28 mouse cellular contexts compared by ENCODE assay signal in genomic region chr16:38774964-38775746, GRCm38 (mm10). TPM values are rescaled to one million over a fixed set of nuclear protein-coding genes. Genes with fewer than 3 reads are reported as not detected.
DNase-seq lines count a peak whose midpoint lies in the region; ATAC-seq and TF ChIP-seq lines count a peak whose summit lies in the region.
"Had no signal": no experiment of that assay in that cellular context is flagged by ENCODE, and none has a peak within 500 bp of the region (broad histone marks: within the 10 kb centered on the region; RNA-seq: fewer than 3 reads in every experiment).

No protein-coding gene starts in this region.

- no peak overlapping the region for H3K4me3 ChIP-seq in kidney, postnatal 0 days (replicated peaks; ENCODE audit: low read depth, low read length)
- H3K4me3 ChIP-seq in kidney, embryonic 14.5 days (ENCODE audit: low read length) = no peak overlapping the region
- H3K4me3 ChIP-seq in lung, embryonic 14.5 days (ENCODE audit: low read depth, low read length) = no peak overlapping the region
- H3K4me3 ChIP-seq in left cerebral cortex, adult 2 months = no peak overlapping the region
- H3K4me3 ChIP-seq: embryonic facial prominence, embryonic 15.5 days; erythroblast, embryonic 14.5 days; forebrain, embryonic 10.5 days; gastrocnemius, adult 2 months; heart, embryonic 13.5 days had no signal

- no peak overlapping the region for H3K9ac ChIP-seq in kidney, postnatal 0 days (ENCODE audit: low read depth, low read length)
- H3K9ac ChIP-seq in kidney, embryonic 14.5 days (ENCODE audit: low read depth, low read length) = no peak overlapping the region
- no peak overlapping the region for H3K9ac ChIP-seq in lung, embryonic 14.5 days
- H3K9ac ChIP-seq: embryonic facial prominence, embryonic 15.5 days; heart, embryonic 13.5 days had no signal

- H3K27me3 ChIP-seq in kidney, postnatal 0 days (ENCODE audit: insufficient read depth, low read length) = no peaks in the 10 kb centered on the region
- no peaks in the 10 kb centered on the region for H3K27me3 ChIP-seq in kidney, embryonic 14.5 days (ENCODE audit: control insufficient read depth, insufficient read depth, low read length)
- no peaks in the 10 kb centered on the region for H3K27me3 ChIP-seq in lung, embryonic 14.5 days (ENCODE audit: insufficient read depth, low read length)
- H3K27me3 ChIP-seq: embryonic facial prominence, embryonic 15.5 days; heart, embryonic 13.5 days had no signal

- TF ChIP-seq CTCF in kidney, postnatal 0 days (IDR thresholded peaks at IDR 0.05; ENCODE audit: low read depth) = no peak
- TF ChIP-seq CTCF in lung, embryonic 14.5 days (IDR thresholded peaks at IDR 0.05; ENCODE audit: low read depth) = no peak
- no peak for TF ChIP-seq CTCF in left cerebral cortex, adult 2 months (IDR thresholded peaks at IDR 0.05)

- H3K4me2 ChIP-seq in kidney, postnatal 0 days (ENCODE audit: low read length) = no peak overlapping the region
- no peak overlapping the region for H3K4me2 ChIP-seq in kidney, embryonic 14.5 days (replicated peaks; ENCODE audit: low read depth, low read length)
- no peak overlapping the region for H3K4me2 ChIP-seq in lung, embryonic 14.5 days
- H3K4me2 ChIP-seq: embryonic facial prominence, embryonic 15.5 days; heart, embryonic 13.5 days had no signal

- no peak overlapping the region for H3K27ac ChIP-seq in kidney, postnatal 0 days
- no peak overlapping the region for H3K27ac ChIP-seq in kidney, embryonic 14.5 days (ENCODE audit: low read depth, low read length)
- peak overlapping the region; percentile 15; the same call in 1 of the 2 replicates for H3K27ac ChIP-seq in lung, embryonic 14.5 days (ENCODE audit: low read depth)
- no peak overlapping the region for H3K27ac ChIP-seq in left cerebral cortex, adult 2 months
- H3K27ac ChIP-seq: embryonic facial prominence, embryonic 15.5 days; forebrain, embryonic 10.5 days; gastrocnemius, adult 2 months; heart, embryonic 13.5 days had no signal

- DNase-seq in kidney, postnatal 0 days (ENCODE audit: low spot score) = peak; percentile 41
- peak; percentile 93 for DNase-seq in lung, embryonic 14.5 days
- peak; percentile 83 for DNase-seq in lung, postnatal 10 days
- peak; percentile 63 to 81 for DNase-seq in lung, postnatal 4 days
- no peak for DNase-seq in left cerebral cortex, adult 2 months (ENCODE audit: extremely low spot score in 1 of 2, low spot score in 2 of 2)
- no peak for DNase-seq in left cerebral cortex, postnatal 4 days
- DNase-seq in thymus, postnatal 14 days = no peak
- DNase-seq: adrenal gland, adult 8-10 months; adrenal gland, postnatal 36 days; B cell, adult 2 months; cerebellum, adult 8-10 months; cerebellum, postnatal 14 days; embryo, embryonic 11 days; gastrocnemius, adult 2 months; gastrocnemius, postnatal 25 days; heart, postnatal 36 days had no signal

- intact Hi-C loops in left cerebral cortex, adult 2 months (cut with DNase I) = no loop called here
- intact Hi-C loops in left cerebral cortex, postnatal 4 days (cut with DNase I) = no loop called here

- no peak for ATAC-seq in kidney, postnatal 0 days (replicated peaks; ENCODE audit: low FRiP score, low read depth)
- no peak for ATAC-seq in kidney, embryonic 14.5 days (ENCODE audit: low FRiP score, low TSS enrichment)
- peak; percentile 89 for ATAC-seq in lung, embryonic 14.5 days (ENCODE audit: insufficient read depth)
- ATAC-seq: CD4-positive, CD25-positive, alpha-beta regulatory T cell, adult 4 months; forebrain, embryonic 14.5 days had no signal

- peaks cover 11% of the 10 kb centered on the region; the same call in 1 of the 2 replicates for H3K4me1 ChIP-seq in kidney, postnatal 0 days (replicated peaks; ENCODE audit: insufficient read depth, low read length)
- H3K4me1 ChIP-seq in kidney, embryonic 14.5 days (ENCODE audit: control insufficient read depth, insufficient read depth, low read length) = no peaks in the 10 kb centered on the region
- H3K4me1 ChIP-seq in lung, embryonic 14.5 days (ENCODE audit: insufficient read depth) = peaks cover 19% of the 10 kb centered on the region
- H3K4me1 ChIP-seq: embryonic facial prominence, embryonic 15.5 days had no signal

- no peaks in the 10 kb centered on the region for H3K9me3 ChIP-seq in kidney, postnatal 0 days (replicated peaks; ENCODE audit: low read length)
- no peaks in the 10 kb centered on the region for H3K9me3 ChIP-seq in kidney, embryonic 14.5 days (ENCODE audit: control insufficient read depth, low read length)
- H3K9me3 ChIP-seq in lung, embryonic 14.5 days (ENCODE audit: low read depth, low read length) = no peaks in the 10 kb centered on the region
- H3K9me3 ChIP-seq: embryonic facial prominence, embryonic 15.5 days; forebrain, embryonic 10.5 days; G1E; heart, embryonic 13.5 days had no signal

- 32% methylated on average over 7 of the region's 7 CpGs for WGBS in kidney, postnatal 0 days
- 40% methylated on average over 7 of the region's 7 CpGs for WGBS in kidney, embryonic 14.5 days
- 33% methylated on average over 7 of the region's 7 CpGs for WGBS in lung, embryonic 14.5 days

- no peaks in the 10 kb centered on the region for H3K36me3 ChIP-seq in kidney, postnatal 0 days (ENCODE audit: insufficient read depth, low read length)
- no peaks in the 10 kb centered on the region for H3K36me3 ChIP-seq in kidney, embryonic 14.5 days (ENCODE audit: control insufficient read depth, insufficient read depth, low read length)
- H3K36me3 ChIP-seq in lung, embryonic 14.5 days (ENCODE audit: insufficient read depth) = no peaks in the 10 kb centered on the region
- H3K36me3 ChIP-seq: embryonic facial prominence, embryonic 15.5 days; forebrain, embryonic 10.5 days; G1E; heart, embryonic 13.5 days had no signal

RNA-seq across cellular contexts. Expression of gene Upk1b, which starts 25.0 kb away (rescaled TPM):
- polyA plus RNA-seq in kidney, postnatal 0 days (2015; fragmentation: Nextera tagmentation; extraction: Ambion mirVana) = 33.9 and 47.9 TPM in 2 replicates
- polyA plus RNA-seq in kidney, embryonic 14.5 days (2014; fragmentation: Nextera tagmentation; extraction: Ambion mirVana) = 1.6 and 2.2 TPM in 2 replicates
- 15.4 and 16.8 TPM in 2 replicates for polyA plus RNA-seq in lung, embryonic 14.5 days (2014; fragmentation: Nextera tagmentation; extraction: Ambion mirVana)
- 1 to 10 TPM; 1.4 to 1.7 TPM for total RNA-seq in left cerebral cortex, adult 2 months (2021)
- under 1 TPM; 0.52 to 0.66 TPM for total RNA-seq in left cerebral cortex, postnatal 4 days (2021)
- total RNA-seq: gastrocnemius, adult 2 months; gastrocnemius, postnatal 25 days; granulocyte monocyte progenitor cell, adult 5-6 weeks had no signal
- polyA plus RNA-seq: CD4-positive, CD25-positive, alpha-beta regulatory T cell, adult 4 months; erythroblast, embryonic 14.5 days; forebrain, embryonic 14.5 days; G1E had no signal

RNA-seq across cellular contexts. Expression of gene B4galt4, which starts 33.1 kb away (rescaled TPM):
- polyA plus RNA-seq in kidney, postnatal 0 days (2015; fragmentation: Nextera tagmentation; extraction: Ambion mirVana) = 28.8 and 29.9 TPM in 2 replicates
- 24.5 and 32.7 TPM in 2 replicates for polyA plus RNA-seq in kidney, embryonic 14.5 days (2014; fragmentation: Nextera tagmentation; extraction: Ambion mirVana)
- polyA plus RNA-seq in lung, embryonic 14.5 days (2014; fragmentation: Nextera tagmentation; extraction: Ambion mirVana) = 36.6 and 39.0 TPM in 2 replicates
- total RNA-seq in left cerebral cortex, adult 2 months (2021) = 10 to 100 TPM; 21.4 to 23.3 TPM
- total RNA-seq in left cerebral cortex, postnatal 4 days (2021) = 10 to 100 TPM; 23.6 to 25.7 TPM
- total RNA-seq: G1E had no signal
- polyA plus RNA-seq: erythroblast, embryonic 14.5 days; G1E had no signal

RNA-seq across cellular contexts. Expression of gene 4930435E12Rik, which starts 53.4 kb away (rescaled TPM):
- not detected in 2 replicates for polyA plus RNA-seq in kidney, postnatal 0 days (2015; fragmentation: Nextera tagmentation; extraction: Ambion mirVana)
- polyA plus RNA-seq in kidney, embryonic 14.5 days (2014; fragmentation: Nextera tagmentation; extraction: Ambion mirVana) = not detected in 2 replicates
- not detected in 2 replicates for polyA plus RNA-seq in lung, embryonic 14.5 days (2014; fragmentation: Nextera tagmentation; extraction: Ambion mirVana)
- not detected for total RNA-seq in left cerebral cortex, adult 2 months (2021)
- total RNA-seq in left cerebral cortex, postnatal 4 days (2021) = not detected
- total RNA-seq: adrenal gland, adult 8-10 months; adrenal gland, postnatal 36 days; common myeloid progenitor, adult 5-6 weeks; gastrocnemius, adult 2 months; gastrocnemius, postnatal 25 days; granulocyte monocyte progenitor cell, adult 5-6 weeks; heart, postnatal 36 days had no signal
- polyA plus RNA-seq: CD4-positive, CD25-positive, alpha-beta regulatory T cell, adult 4 months; embryonic facial prominence, embryonic 11.5 days; embryonic facial prominence, embryonic 15.5 days; erythroblast, embryonic 14.5 days; forebrain, embryonic 10.5 days; forebrain, embryonic 14.5 days; G1E; heart, embryonic 13.5 days; heart, postnatal 0 days had no signal

Comparison
In these comparisons a context has a peak if more than half of its experiments do, and no peak if none do; other contexts are left out.
1. DNase-seq: peak in kidney, postnatal 0 days (single experiment), lung, embryonic 14.5 days (single experiment), lung, postnatal 10 days (single experiment) and lung, postnatal 4 days (2 of 2); none in left cerebral cortex, adult 2 months (0 of 2), left cerebral cortex, postnatal 4 days (single experiment) and thymus, postnatal 14 days (single experiment).